19 mouse cellular contexts compared by ENCODE assay signal in the genomic region with DNA sequence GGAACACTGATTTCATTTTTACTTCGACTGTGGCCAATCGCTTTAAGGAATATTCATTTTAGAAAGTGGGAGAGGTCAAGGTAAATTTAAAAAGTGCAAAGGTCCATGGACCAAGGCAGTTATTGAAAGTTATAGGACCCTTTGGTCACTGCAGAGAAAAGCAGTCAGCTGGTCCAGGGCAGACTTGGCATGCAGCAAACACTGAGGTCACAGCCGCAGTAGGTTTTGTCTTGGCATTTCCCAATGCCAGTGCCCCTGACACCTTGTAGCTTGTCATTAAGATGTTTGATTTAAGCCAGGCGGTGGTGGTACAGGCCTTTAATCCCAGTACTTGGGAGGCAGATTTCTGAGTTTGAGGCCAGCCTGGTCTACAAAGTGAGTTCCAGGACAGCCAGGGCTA.
DNase-seq lines count a peak whose midpoint lies in the region; TF ChIP-seq lines count a peak whose summit lies in the region.
"Had no signal": no experiment of that assay in that cellular context is flagged by ENCODE, and none has a peak within 500 bp of the region (broad histone marks: within the 10 kb centered on the region; RNA-seq: fewer than 3 reads in every experiment).

No protein-coding gene starts in this region.

- intact Hi-C loops in heart, adult 2 months (cut with DNase I): loop anchor here (5.0 kb wide), 1 partner anchor 92 kb away; a partner anchor contains a TSS

- no peaks in the 10 kb centered on the region for H3K9me3 ChIP-seq in embryonic facial prominence, embryonic 10.5 days
- no peaks in the 10 kb centered on the region for H3K9me3 ChIP-seq in limb, embryonic 10.5 days (replicated peaks)
- H3K9me3 ChIP-seq: heart, embryonic 10.5 days; intestine, embryonic 15.5 days; kidney, embryonic 15.5 days; midbrain, embryonic 12.5 days; stomach, embryonic 15.5 days had no signal

- 65% methylated on average over 4 of the region's 4 CpGs for WGBS in heart, adult 2 months
- WGBS in embryonic facial prominence, embryonic 10.5 days: 45% methylated on average over 4 of the region's 4 CpGs
- 28% methylated on average over 4 of the region's 4 CpGs for WGBS in limb, embryonic 10.5 days

- peaks cover 9% of the 10 kb centered on the region for H3K36me3 ChIP-seq in heart, adult 2 months (ENCODE audit: control insufficient read depth, insufficient read depth, low read length)
- no peaks in the 10 kb centered on the region for H3K36me3 ChIP-seq in embryonic facial prominence, embryonic 10.5 days (replicated peaks)
- no peaks in the 10 kb centered on the region for H3K36me3 ChIP-seq in limb, embryonic 10.5 days
- H3K36me3 ChIP-seq: heart, embryonic 10.5 days; intestine, embryonic 15.5 days; kidney, embryonic 15.5 days; midbrain, embryonic 12.5 days; stomach, embryonic 15.5 days had no signal

- H3K27ac ChIP-seq in heart, adult 2 months: peak overlapping the region; percentile 70
- H3K27ac ChIP-seq in embryonic facial prominence, embryonic 10.5 days (replicated peaks): peak overlapping the region; percentile 77
- H3K27ac ChIP-seq in limb, embryonic 10.5 days: peak overlapping the region; percentile 76
- H3K27ac ChIP-seq: intestine, embryonic 15.5 days; kidney, embryonic 15.5 days; midbrain, embryonic 12.5 days; stomach, embryonic 15.5 days had no signal

- no peaks in the 10 kb centered on the region for H3K27me3 ChIP-seq in heart, adult 2 months (ENCODE audit: control insufficient read depth, insufficient read depth, low read length)
- no peaks in the 10 kb centered on the region for H3K27me3 ChIP-seq in embryonic facial prominence, embryonic 10.5 days (replicated peaks; ENCODE audit: low read depth, poor library complexity, severe bottlenecking)
- H3K27me3 ChIP-seq in limb, embryonic 10.5 days (ENCODE audit: low read depth, poor library complexity, severe bottlenecking): no peaks in the 10 kb centered on the region
- H3K27me3 ChIP-seq: intestine, embryonic 15.5 days; kidney, embryonic 15.5 days; midbrain, embryonic 12.5 days; stomach, embryonic 15.5 days had no signal

- TF ChIP-seq CTCF in heart, adult 2 months (IDR thresholded peaks at IDR 0.05): no peak

- no peak for TF ChIP-seq EP300 in heart, adult 2 months (IDR thresholded peaks at IDR 0.05; ENCODE audit: insufficient read depth, low read depth, low read length)

- no peak for TF ChIP-seq POLR2A in heart, adult 2 months (IDR thresholded peaks at IDR 0.05; ENCODE audit: insufficient read depth, low read depth, low read length)

- no peak overlapping the region for H3K9ac ChIP-seq in heart, adult 2 months (ENCODE audit: low read depth, low read length)
- H3K9ac ChIP-seq: intestine, embryonic 15.5 days; kidney, embryonic 15.5 days; liver, postnatal 0 days; midbrain, embryonic 12.5 days; stomach, embryonic 15.5 days had no signal

- H3K79me2 ChIP-seq in heart, adult 2 months (replicated peaks; ENCODE audit: control insufficient read depth, insufficient read depth, low read length): no peaks in the 10 kb centered on the region

- H3K4me1 ChIP-seq in heart, adult 2 months (ENCODE audit: control insufficient read depth, insufficient read depth, low read length): peaks cover 24% of the 10 kb centered on the region
- H3K4me1 ChIP-seq in embryonic facial prominence, embryonic 10.5 days: peaks cover 37% of the 10 kb centered on the region
- H3K4me1 ChIP-seq in limb, embryonic 10.5 days: peaks cover 63% of the 10 kb centered on the region

- no peak overlapping the region for H3K4me3 ChIP-seq in heart, adult 2 months
- no peak overlapping the region for H3K4me3 ChIP-seq in embryonic facial prominence, embryonic 10.5 days
- no peak overlapping the region for H3K4me3 ChIP-seq in limb, embryonic 10.5 days
- H3K4me3 ChIP-seq: heart, embryonic 10.5 days; intestine, embryonic 15.5 days; kidney, embryonic 15.5 days; midbrain, embryonic 12.5 days; stomach, embryonic 15.5 days had no signal

- DNase-seq in cerebellum, postnatal 10 days: peak; percentile 40 to 48
- DNase-seq in cerebellum, adult 11-12 months: no peak
- DNase-seq in heart, adult 2 months: no peak
- no peak for DNase-seq in heart, postnatal 4 days
- DNase-seq in embryonic facial prominence, embryonic 10.5 days (ENCODE audit: low spot score): peak; percentile 46
- DNase-seq in limb, embryonic 10.5 days (ENCODE audit: low spot score): peak; percentile 47
- DNase-seq in thymus, postnatal 14 days: no peak
- DNase-seq in kidney, adult 9 months: no peak
- DNase-seq: adrenal gland, postnatal 14 days; gastrocnemius, postnatal 36 days; kidney, postnatal 36 days; liver, postnatal 0 days; lung, postnatal 14 days; thymus, postnatal 4 days had no signal

Comparison
In these comparisons a context has a peak if more than half of its experiments do, and no peak if none do; other contexts are left out.
1. DNase-seq: peak in cerebellum, postnatal 10 days (2 of 2), embryonic facial prominence, embryonic 10.5 days (single experiment) and limb, embryonic 10.5 days (single experiment); none in cerebellum, adult 11-12 months (single experiment), heart, adult 2 months (0 of 2), heart, postnatal 4 days (single experiment), thymus, postnatal 14 days (single experiment) and kidney, adult 9 months (single experiment).
2. Peak in every context shown above with its lines, with median percentiles within 50 percentile points of each other: H3K27ac ChIP-seq.